Mouse (Mus musculus): Measurements from ENCODE around the gene Colgalt1. TPM values are rescaled to one million over a fixed set of nuclear protein-coding genes. Genes with fewer than 3 reads are reported as not detected.

Gene Colgalt1
- total RNA-seq, 2 experiments from 2014 or later, result 44.4 to 55.8 TPM

DNA sequence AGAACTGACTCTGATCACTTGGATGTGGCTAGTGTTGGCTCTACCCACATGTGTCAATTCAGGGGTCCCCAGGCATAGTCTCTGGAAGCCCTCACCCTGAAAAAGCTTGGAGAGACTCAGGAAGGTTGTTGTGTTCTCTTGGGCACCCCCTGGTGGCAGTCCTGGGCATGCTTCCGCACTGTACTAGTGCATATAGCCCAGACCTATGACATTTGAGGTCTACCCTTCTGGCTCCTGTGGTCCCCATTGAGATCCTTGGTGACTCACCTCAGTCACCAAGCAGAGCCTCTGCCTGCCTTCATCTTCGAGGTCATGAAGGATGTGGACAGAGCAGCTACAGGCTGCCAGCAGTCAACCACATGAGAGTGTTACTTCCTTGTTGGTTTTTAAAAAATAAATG is 23.9 kb upstream of the Colgalt1 start:
- no peak for ATAC-seq (replicated peaks; ENCODE audit: low FRiP score, low TSS enrichment, poor library complexity, severe bottlenecking)

DNA sequence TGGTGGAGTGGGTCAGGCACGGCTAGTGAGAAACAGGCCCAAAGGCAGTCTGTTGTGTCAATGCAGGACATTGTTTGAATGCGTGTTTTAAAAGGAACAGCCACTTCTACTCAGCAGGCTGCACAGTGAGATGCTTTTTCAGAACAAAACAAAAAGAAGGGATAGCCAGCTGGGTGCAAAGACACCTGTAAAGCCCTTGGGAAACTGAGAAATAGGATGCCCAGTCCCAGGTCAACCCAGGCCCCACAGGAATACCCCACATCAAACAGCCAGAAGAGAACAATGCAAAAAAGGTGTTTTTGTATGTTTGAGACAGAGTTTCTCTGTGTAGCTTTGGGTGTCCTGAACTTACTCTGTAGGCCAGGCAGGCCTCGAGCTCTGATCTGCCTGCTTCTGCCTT is 22.0 kb upstream of the Colgalt1 start:
- ATAC-seq (replicated peaks; ENCODE audit: low FRiP score, low TSS enrichment, poor library complexity, severe bottlenecking), result no peak

DNA sequence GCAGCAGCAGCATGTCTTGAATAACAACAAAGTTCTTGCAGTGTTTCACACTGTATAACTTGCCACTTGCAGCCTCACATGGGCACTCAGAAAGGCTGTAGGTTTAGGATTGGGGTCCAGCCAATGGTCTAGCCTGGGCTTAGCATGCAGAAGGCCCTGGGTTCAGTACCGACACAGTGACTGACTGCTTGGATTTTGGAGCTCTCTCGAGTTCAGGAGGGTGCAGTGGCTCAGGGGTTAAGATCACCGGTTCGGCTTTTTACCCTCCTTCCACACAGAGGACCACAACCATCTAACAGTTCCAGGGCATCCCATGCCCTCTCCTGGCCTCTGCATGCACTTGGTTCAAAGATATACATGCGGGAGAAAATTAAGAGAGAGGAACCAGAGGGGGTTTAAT is 19.8 kb upstream of the Colgalt1 start:
- no peak for ATAC-seq (replicated peaks; ENCODE audit: low FRiP score, low TSS enrichment, poor library complexity, severe bottlenecking)

DNA sequence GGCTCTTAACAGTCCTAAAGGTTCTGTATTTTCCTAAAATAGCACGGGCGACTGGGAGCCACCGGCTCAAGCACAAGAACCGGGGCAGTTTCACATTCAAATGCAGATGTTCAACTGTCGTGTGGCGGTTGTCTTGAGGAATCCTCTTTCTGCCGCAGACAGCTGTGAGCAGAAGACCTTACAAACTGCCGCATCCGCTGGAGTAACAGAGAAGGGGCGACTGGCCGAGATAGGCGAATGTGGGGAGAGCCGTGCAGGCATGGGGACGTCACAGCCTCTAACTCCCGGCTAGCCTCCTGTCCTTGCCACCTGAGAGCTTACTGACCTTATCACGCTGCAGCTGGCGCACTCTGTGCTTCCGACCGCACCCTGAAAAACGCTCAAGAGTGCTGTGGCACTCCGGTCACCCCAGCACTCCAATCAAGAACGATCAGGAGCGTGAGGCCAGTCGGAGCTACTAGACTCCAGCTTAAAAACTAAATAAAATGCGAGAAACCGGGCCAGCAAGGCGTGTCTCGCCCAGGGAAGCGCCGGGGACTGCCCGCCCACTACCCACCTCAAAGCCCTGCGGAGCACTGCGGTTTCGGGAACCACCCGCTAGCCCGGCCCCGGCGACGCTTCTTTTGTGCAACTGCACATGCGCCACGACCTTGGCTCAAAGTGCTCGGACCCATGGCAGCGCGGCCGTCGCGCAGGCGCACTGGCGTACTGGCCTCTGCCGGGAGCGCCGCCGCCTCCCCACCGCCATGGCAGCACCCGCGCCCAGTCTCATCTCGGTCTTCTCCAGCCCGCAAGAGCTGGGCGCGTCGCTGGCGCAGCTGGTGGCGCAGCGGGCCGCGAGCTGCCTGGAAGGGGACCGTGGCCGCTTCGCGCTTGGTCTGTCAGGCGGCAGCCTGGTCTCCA is 19.1 kb upstream of the Colgalt1 start, which contains the start of gene Pgls:
Gene Pgls, plus strand, starts transcription at position 706 of the 903 bp plus-strand sequence.
- peak; percentile 87 for ATAC-seq (replicated peaks; ENCODE audit: low FRiP score, low TSS enrichment, poor library complexity, severe bottlenecking)

DNA sequence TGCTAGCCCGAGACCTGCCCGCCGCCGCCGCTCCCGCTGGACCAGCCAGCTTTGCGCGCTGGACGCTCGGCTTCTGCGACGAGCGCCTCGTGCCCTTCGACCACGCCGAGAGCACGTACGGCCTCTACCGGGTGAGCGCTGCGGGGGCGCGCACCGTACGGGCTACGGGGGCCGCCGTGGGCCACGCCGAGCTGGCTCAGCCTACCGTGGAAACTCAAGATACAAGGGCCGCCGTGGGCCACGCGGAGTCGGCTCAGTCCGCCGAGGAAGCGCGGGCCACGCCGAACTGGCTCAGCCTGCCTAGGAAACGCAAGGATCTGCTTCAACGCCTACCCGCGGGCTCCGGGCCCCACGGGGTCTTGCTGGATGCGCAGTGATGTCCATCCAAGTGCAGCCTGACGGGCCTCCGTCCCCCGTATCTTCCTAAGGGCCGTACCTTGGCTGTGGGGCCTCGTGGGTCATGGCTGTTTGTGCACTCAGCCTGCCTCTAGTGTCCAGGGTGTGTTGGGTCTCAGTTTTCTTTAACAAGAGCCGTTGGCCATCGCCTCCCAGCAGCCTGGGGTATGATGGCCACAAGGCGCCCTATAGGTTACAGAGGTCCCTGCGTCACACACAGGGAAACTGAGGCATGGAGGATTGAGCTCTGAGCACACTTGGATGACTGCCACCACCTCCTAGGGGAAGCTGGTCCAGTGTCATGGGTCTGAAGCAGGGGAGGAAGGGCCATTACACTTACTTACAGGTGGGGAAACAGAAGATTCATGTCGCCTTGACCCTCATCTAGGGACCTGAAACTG is 18.2 kb upstream of the Colgalt1 start:
- no peak for ATAC-seq (replicated peaks; ENCODE audit: low FRiP score, low TSS enrichment, poor library complexity, severe bottlenecking)

DNA sequence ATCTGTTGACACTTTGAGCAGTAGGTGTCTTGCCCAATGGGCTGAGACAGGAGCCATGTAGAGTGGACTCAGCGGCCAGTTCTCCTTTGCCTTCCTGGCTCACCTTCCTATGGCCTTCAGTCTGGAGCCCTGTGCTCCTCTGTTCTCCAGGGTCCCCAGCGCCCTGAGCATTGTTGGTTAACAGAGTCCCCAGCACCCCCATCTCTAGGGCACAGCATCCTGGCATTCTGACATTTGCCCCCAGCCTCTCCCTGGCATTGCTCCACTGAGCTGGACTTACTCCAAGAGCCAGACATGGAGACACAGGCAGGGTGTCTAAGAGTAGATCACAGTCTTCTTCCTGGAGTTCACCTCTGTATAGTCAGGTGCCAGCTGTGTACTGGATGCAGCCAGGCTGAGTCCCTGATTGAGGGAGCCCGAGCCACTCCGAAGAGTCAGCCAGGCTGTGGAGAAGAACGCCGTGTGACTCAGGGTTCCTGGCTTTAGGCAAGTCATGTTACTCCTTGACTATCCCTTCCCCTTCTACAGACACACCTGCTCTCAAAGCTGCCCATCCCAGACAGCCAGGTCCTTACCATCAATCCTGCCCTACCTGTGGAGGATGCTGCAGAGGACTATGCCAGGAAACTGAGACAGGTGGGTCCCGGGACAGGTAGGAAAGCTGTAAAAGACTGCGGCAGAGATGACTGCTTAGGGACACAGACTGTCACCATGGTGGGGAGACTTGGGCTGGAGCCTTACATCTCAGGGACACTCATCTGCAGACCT is 17.1 kb upstream of the Colgalt1 start:
- ATAC-seq (replicated peaks; ENCODE audit: low FRiP score, low TSS enrichment, poor library complexity, severe bottlenecking), result no peak

DNA sequence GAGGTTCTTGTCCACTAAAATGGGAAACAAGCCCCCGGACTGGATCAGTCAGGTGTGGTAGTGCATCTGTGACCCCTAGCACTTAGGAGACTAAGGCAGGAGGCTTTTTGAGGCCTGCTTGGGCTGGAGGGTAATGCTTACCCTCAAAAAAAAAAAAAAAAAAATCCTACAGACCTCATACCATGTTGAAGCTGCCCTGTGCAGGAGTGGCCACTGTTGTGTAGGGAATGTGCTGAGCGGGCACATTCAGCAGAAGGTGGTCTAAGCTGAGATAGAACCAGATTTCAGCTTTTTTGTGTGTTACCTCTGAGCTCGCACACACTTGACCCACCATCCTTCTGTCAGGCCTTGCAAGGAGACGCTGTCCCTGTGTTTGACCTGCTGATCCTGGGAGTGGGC is 16.5 kb upstream of the Colgalt1 start:
- no peak for ATAC-seq (replicated peaks; ENCODE audit: low FRiP score, low TSS enrichment, poor library complexity, severe bottlenecking)

DNA sequence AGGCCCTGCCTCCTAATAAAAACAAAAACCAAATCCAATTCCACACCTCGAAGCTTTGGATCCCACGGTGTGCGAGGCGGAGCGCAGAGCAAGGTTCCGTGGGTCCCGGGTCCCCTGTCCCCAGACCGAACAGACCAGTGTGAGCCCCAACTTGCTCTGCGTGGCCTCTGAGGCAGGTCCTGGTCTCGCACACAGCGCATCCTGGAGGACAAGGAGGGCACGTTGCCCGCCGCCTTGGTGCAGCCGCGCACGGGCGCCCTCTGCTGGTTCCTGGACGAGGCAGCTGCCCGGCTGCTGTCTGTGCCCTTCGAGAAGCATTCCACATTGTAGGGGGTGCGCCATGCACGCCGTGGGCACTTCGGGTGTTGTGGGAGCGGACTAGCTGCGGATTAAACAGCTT is 14.9 kb upstream of the Colgalt1 start:
- ATAC-seq (replicated peaks; ENCODE audit: low FRiP score, low TSS enrichment, poor library complexity, severe bottlenecking), result peak; percentile 50

DNA sequence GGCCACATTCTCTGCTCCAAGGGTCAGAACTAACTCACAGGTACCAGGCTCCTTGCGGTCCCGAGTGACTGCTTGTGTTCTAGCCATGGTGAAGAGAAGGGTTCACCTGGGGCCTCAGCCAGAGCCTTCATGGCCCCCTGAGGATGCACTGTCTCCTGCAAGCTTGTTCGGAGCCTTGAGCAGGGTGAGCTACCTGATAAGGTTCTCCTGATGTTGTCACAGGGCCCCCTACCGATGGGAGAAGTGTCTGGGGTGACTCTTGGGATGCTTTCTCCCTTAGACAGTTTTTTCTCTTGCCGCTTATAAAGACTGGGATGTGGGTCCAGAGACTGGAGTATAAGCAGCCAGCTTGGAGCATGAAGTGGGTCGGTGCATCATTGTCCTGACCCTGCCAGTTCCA is 14.4 kb upstream of the Colgalt1 start:
- ATAC-seq (replicated peaks; ENCODE audit: low FRiP score, low TSS enrichment, poor library complexity, severe bottlenecking), result no peak

DNA sequence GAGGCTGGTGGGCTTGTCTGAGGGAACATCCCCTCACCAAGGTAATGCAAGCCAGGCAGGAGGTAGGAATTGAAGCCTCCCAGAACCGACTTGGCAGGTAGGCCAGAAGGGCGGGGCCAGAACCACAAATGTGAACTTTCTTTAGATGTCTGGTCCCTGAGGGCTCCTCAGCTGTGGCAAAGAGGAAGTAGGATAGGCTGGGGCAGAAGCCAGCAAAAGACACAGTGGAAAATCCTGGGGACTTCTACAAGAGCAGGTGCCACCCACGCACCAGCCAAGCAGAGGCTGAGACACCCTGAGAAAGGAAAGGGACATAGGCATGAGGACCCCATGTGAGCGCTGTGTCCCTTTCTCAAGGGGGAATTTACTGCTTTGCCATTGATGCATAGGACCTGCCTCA is 14.0 kb upstream of the Colgalt1 start:
- ATAC-seq (replicated peaks; ENCODE audit: low FRiP score, low TSS enrichment, poor library complexity, severe bottlenecking), result no peak

DNA sequence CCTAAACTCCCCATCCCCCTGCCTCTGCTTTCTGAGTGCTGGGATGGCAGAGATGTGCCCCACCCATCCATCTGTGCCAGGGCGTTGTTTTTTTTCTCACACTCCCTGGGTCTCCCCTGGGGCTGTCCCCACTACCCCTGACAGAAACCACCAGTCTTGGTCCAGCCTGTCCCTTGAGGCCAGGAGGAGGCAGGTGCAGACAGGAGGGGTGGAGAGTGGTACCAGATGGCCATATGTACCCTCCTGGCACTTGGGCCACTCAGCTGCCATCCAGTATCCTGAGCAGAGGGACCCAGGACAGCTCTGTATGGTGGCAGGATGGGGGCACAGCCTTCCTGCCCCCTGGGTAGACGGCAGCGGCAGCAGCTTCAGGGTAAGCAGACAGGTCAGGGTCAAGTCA is 13.3 kb upstream of the Colgalt1 start, which contains the start of gene Fam129c:
Gene Fam129c, plus strand, starts transcription at position 198 of the 400 bp plus-strand sequence.
- ATAC-seq (replicated peaks; ENCODE audit: low FRiP score, low TSS enrichment, poor library complexity, severe bottlenecking), result no peak

DNA sequence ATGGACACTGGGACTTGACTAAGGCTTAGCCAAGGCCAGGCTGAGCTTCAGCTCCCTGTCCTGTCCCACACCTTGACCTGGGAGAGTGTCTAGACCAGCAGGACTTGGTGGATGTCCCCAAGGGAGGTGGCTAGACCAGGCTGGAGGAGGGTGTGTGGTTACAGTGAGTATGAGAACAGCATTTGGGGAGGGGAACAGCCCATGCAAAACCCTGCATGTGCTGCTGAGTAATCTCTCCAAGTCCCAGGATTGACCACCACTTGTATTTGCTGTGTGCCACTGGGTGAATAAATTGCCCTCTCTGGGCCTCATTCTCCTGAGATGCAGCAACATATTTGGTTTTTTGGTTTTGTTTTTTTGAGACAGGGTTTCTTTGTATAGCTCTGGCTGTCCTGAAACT is 12.4 kb upstream of the Colgalt1 start:
- ATAC-seq (replicated peaks; ENCODE audit: low FRiP score, low TSS enrichment, poor library complexity, severe bottlenecking), result no peak

DNA sequence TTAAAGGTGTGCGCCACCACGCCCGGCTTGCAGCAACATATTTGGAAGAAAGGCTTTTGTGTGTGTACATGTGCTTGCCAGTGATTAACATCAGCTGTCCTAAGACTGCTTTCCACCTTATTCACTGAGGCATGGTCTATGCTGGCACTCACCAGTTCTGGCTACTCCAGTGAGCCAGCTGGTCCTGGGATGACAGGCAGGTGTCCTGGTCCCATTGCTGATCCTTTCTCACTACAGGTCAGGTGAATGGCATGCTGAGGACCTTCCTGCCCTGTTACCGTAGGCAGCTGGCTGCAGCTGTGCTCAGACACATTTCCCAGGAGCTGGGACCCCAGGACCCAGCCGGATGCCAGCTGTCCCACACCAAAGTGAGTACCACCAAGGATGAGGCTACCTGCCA is 12.0 kb upstream of the Colgalt1 start:
- no peak for ATAC-seq (replicated peaks; ENCODE audit: low FRiP score, low TSS enrichment, poor library complexity, severe bottlenecking)

DNA sequence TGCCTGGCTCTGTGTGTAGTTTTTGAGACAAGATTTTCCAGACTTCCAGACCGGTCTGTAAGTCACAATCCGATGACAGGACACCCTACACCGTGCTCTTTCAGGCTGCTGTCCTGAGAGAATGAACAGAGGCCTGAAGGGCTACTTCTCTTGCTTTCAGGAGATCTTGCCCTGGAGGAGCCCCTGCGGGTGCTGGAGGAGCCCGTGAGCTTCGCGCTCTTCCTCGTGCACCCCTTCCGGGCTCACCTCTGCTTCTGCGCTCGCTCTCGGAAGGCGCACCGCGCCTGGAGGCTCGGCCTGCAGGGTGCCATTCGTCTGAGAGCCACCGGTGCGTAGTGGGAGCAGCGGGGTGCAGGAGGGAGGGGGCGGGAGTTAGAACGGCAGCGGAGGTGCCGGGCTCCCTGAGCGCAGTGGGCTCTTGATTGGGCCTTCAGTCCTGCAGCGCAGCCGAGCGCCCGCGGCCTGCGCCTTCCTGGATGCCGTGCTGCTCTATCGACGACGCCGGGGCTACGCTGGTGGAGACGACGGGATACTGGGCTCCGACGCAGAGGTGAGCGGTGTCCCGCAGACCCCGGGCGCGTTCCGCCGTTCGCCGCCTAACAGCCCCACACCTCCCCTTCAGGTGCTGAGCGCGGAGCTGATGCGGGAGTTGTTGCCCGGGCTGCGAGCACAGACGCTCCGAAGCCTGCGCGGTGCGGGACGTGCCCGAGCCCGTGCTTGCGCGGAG is 8.7 kb upstream of the Colgalt1 start:
- ATAC-seq (replicated peaks; ENCODE audit: low FRiP score, low TSS enrichment, poor library complexity, severe bottlenecking), result 0 out of 2 replicates have a peak, but pooled peaks have one; percentile 18

DNA sequence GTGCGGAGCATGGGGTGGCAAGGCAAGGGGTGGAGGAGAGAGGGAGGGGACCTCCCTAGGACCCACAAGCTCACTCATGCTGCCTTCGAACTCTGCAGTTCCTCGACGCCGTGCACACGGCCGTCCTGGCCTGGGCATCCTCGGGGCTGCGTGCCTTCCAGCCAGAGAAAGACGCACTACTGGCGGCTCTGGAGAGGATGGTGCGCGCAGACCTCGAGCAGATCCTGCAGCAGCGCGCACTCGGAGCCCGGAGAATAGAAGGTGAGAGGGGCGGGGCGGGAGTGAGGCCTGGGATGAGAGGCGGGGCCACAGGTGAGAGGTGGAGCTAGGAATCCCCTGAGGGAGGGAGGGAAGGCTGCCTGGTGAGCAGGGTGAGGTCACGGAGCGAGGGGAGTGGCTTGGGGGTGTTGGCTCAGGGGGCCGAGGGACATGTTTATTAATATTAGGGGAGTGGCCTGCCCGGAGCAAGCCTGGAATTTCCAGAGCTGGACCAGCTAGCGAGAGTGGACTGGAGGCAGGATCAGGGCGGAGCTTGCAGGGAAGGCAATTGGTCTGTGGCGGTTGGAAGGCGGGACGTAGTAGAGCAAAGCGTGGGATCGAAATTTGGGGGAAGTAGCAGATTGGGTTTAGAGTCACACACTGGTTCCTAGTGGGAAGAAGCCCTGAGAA is 8.0 kb upstream of the Colgalt1 start:
- 0 out of 2 replicates have a peak, but pooled peaks have one; percentile 23 for ATAC-seq (replicated peaks; ENCODE audit: low FRiP score, low TSS enrichment, poor library complexity, severe bottlenecking)

DNA sequence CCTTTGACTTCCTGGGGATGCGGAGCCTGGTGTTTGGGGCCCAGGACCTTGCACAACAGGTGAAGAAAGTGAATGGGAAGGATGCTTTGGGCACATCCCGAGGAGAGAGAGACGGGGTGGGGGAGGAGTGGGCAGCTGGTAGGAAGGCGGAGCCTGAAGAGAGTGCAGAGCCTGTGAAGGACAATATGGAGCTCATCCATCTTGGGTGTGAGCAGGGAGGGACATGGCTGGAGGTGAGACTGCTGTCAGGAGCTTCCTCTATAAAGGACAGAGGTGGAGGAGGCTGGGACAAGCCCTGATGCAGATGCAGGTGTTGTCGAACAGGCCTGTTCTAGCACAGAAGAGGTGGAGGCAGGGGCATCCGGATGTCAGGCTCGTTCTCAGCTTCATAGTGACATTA is 6.8 kb upstream of the Colgalt1 start:
- ATAC-seq (replicated peaks; ENCODE audit: low FRiP score, low TSS enrichment, poor library complexity, severe bottlenecking), result no peak

DNA sequence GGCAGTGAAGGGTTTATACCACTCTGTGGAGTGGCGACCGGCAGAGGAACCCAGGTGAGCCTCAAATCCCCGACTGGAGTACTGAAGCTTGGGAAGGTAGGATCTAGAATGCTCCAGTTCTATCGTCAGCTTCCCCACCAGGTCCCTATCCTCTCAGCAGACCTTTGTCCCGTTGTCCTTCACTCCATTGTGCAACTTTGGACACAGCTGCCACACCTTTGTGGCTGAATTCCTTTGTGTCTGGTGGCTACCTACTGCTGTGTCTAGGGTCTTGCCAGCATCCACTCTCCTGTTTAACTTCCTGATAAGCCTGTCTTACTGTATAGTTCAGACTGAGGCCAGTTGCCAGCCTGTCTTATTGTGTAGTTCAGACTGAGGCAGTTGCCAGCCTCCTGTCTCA is 1.3 kb downstream of the Colgalt1 start:
- ATAC-seq (replicated peaks; ENCODE audit: low FRiP score, low TSS enrichment, poor library complexity, severe bottlenecking), result no peak

DNA sequence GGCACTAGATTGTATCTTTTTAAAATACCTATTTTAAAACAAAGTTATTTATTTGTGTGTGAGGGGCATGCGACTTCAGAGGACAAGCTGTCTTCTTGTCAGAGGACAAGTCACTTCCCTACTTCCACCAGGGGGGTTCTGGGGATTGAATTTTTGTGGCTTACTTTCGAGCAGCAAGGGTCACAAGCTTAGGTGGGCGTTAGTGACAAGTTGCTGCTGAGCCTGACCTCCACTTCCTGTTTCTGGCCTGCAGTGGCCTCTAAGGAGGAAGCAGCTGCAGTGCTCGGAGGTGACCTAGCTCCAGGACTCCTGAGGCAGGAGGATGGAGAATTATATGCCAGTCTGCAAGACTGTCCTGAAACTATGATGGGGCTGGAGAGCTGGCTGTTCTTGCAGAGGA is 2.6 kb downstream of the Colgalt1 start:
- no peak for ATAC-seq (replicated peaks; ENCODE audit: low FRiP score, low TSS enrichment, poor library complexity, severe bottlenecking)

DNA sequence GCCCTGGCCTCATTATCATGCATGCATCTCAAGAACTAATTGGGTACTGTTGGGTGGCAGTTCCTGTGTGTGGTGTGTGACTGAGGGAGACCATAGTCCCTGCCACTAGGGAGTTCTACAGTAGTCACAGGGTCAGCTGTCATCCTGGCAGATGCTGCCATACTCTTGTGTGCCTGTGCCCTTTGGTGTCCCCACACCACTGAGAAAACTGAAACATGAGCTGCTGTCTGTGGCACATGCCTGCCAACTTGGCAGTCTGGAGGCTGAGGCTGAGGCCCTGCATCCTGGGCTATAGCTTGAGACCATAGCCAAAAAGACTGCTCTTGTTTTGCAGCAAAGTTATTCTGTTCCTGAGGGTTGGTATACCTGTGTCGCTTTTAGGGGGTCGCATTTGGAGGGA is 9.0 kb downstream of the Colgalt1 start:
- ATAC-seq (replicated peaks; ENCODE audit: low FRiP score, low TSS enrichment, poor library complexity, severe bottlenecking), result no peak

Measured in megakaryocyte-erythroid progenitor cell, adult 5-6 weeks (primary cell).